Comparison of ENCODE assay signal across 8 mouse cellular contexts in the genomic region with DNA sequence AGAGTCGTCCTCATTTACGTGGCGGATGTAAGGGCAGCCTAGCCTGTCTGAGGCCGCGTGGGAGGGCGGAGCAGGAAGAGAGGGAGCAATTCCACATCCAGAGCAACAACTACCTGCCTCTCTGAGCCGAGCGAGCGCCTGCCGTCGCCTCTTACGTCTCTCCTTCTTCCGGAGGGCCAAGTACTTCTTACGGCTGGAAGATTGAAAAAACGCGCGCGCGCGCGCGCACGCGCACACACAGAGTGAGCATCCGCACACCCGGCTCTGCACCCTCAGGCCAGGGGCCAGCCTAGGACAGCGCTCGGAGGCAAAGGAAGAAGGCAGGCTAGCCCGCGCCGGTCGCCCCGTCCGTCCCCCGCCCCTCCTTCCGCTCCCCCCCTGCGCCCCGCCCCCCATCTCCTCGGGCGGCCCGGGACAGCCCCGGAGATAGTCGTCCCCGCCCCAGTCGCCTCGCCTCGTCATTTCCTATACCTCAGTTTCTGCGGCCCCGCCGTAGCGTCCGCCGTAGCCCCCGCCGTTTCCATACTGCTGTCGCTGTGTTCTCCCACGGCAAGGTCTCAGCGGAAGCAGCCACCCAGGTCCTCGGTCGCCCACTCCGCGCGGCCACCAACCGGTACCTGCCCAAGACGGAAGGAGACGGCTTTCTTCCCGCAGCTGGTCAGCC. TPM values are rescaled to one million over a fixed set of nuclear protein-coding genes. Genes with fewer than 3 reads are reported as not detected.
DNase-seq lines count a peak whose midpoint lies in the region; ATAC-seq and TF ChIP-seq lines count a peak whose summit lies in the region.

No protein-coding gene starts in this region.

- no peaks in the 10 kb centered on the region for H3K9me3 ChIP-seq in liver, postnatal 0 days (ENCODE audit: low read length)
- H3K9me3 ChIP-seq in neural tube, embryonic 11.5 days (ENCODE audit: control insufficient read depth, low read length): no peaks in the 10 kb centered on the region
- H3K9me3 ChIP-seq in stomach, embryonic 16.5 days (replicated peaks; ENCODE audit: control insufficient read depth, low read length): no peaks in the 10 kb centered on the region

- DNase-seq in B cell, adult 2 months: peak; percentile 70 to 80
- DNase-seq in adrenal gland, postnatal 10 days: peak; percentile 81
- peak; percentile 42 for DNase-seq in embryo, embryonic 11.5 days (ENCODE audit: low read depth, low spot score)
- DNase-seq in heart, adult 18-20 months: peak; percentile 49 to 77
- peak; percentile 23 to 56 for DNase-seq in kidney, adult 8-10 months
- peak; percentile 84 for DNase-seq in liver, postnatal 0 days
- DNase-seq in neural tube, embryonic 11.5 days (ENCODE audit: low spot score): peak; percentile 77

- H3K27ac ChIP-seq in liver, postnatal 0 days (ENCODE audit: low read depth): peak overlapping the region; percentile 95
- peak overlapping the region; percentile 79 for H3K27ac ChIP-seq in neural tube, embryonic 11.5 days (ENCODE audit: low read depth, low read length)
- H3K27ac ChIP-seq in stomach, embryonic 16.5 days (ENCODE audit: low read length): peak overlapping the region; percentile 99

- ATAC-seq in liver, postnatal 0 days: peak; percentile 92
- peak; percentile 95 for ATAC-seq in neural tube, embryonic 11.5 days (ENCODE audit: insufficient read depth, low FRiP score, low TSS enrichment)
- peak; percentile 93 for ATAC-seq in stomach, embryonic 16.5 days (ENCODE audit: insufficient read depth, low FRiP score)

- peaks cover 19% of the 10 kb centered on the region; the same call in 1 of the 2 replicates for H3K36me3 ChIP-seq in liver, postnatal 0 days (replicated peaks; ENCODE audit: insufficient read depth, low read length)
- no peaks in the 10 kb centered on the region for H3K36me3 ChIP-seq in neural tube, embryonic 11.5 days (ENCODE audit: control insufficient read depth, insufficient read depth, low read length)
- no peaks in the 10 kb centered on the region for H3K36me3 ChIP-seq in stomach, embryonic 16.5 days (ENCODE audit: control insufficient read depth, insufficient read depth, low read length)

- peak overlapping the region; percentile 67 for H3K4me3 ChIP-seq in liver, postnatal 0 days (ENCODE audit: low read depth, low read length)
- peak overlapping the region; percentile 53 for H3K4me3 ChIP-seq in neural tube, embryonic 11.5 days (ENCODE audit: low read depth, low read length)
- H3K4me3 ChIP-seq in stomach, embryonic 16.5 days (replicated peaks; ENCODE audit: low read length): peak overlapping the region; percentile 72

- no peaks in the 10 kb centered on the region for H3K4me1 ChIP-seq in liver, postnatal 0 days (ENCODE audit: insufficient read depth)
- no peaks in the 10 kb centered on the region for H3K4me1 ChIP-seq in neural tube, embryonic 11.5 days (ENCODE audit: control insufficient read depth, insufficient read depth, low read length)
- peaks cover 2% of the 10 kb centered on the region; the same call in 1 of the 2 replicates for H3K4me1 ChIP-seq in stomach, embryonic 16.5 days (ENCODE audit: control insufficient read depth, insufficient read depth, low read length)

- TF ChIP-seq CTCF in liver, postnatal 0 days (IDR thresholded peaks at IDR 0.05; ENCODE audit: low read depth): no peak

- H3K27me3 ChIP-seq in liver, postnatal 0 days (ENCODE audit: insufficient read depth, low read length): no peaks in the 10 kb centered on the region
- H3K27me3 ChIP-seq in neural tube, embryonic 11.5 days (ENCODE audit: control insufficient read depth, insufficient read depth, low read length): no peaks in the 10 kb centered on the region
- no peaks in the 10 kb centered on the region; the same call in 1 of the 2 replicates for H3K27me3 ChIP-seq in stomach, embryonic 16.5 days (ENCODE audit: control insufficient read depth, insufficient read depth, low read length)

- peak overlapping the region; percentile 75 for H3K4me2 ChIP-seq in liver, postnatal 0 days (ENCODE audit: low read depth, low read length)
- H3K4me2 ChIP-seq in neural tube, embryonic 11.5 days (ENCODE audit: low read depth): peak overlapping the region; percentile 49
- peak overlapping the region; percentile 59 for H3K4me2 ChIP-seq in stomach, embryonic 16.5 days (ENCODE audit: low read depth, low read length)

- no peak for TF ChIP-seq EP300 in liver, postnatal 0 days (IDR thresholded peaks at IDR 0.05; ENCODE audit: low read depth)

- 19% methylated on average over 30 of the region's 67 CpGs for WGBS in liver, postnatal 0 days (ENCODE audit: insufficient replicate concordance)
- 14% methylated on average over 34 of the region's 67 CpGs for WGBS in neural tube, embryonic 11.5 days
- WGBS in stomach, embryonic 16.5 days: 13% methylated on average over 49 of the region's 67 CpGs

- peak overlapping the region; percentile 69 for H3K9ac ChIP-seq in liver, postnatal 0 days (replicated peaks)
- peak overlapping the region; percentile 69 for H3K9ac ChIP-seq in neural tube, embryonic 11.5 days (ENCODE audit: low read length)
- H3K9ac ChIP-seq in stomach, embryonic 16.5 days (ENCODE audit: low read length): peak overlapping the region; percentile 86

RNA-seq across cellular contexts. Expression of a gene that starts 0.5 kb away (rescaled TPM):
- total RNA-seq in adrenal gland, postnatal 10 days (2021): 10 to 100 TPM; 24.4 to 27.4 TPM
- total RNA-seq in heart, adult 18-20 months (2021): 10 to 100 TPM; 10.7 to 16.0 TPM
- 18.1 and 19.3 TPM in 2 replicates for polyA plus RNA-seq in liver, postnatal 0 days (2015; fragmentation: Nextera tagmentation; extraction: Ambion mirVana)
- polyA plus RNA-seq in neural tube, embryonic 11.5 days (2014; fragmentation: Nextera tagmentation; extraction: Ambion mirVana): 45.6 and 49.2 TPM in 2 replicates
- 42.8 and 49.3 TPM in 2 replicates for polyA plus RNA-seq in stomach, embryonic 16.5 days (2015; fragmentation: Nextera tagmentation; extraction: Ambion mirVana)

RNA-seq across cellular contexts. Expression of a gene that starts 49.1 kb away (rescaled TPM):
- 10 to 100 TPM; 18.6 to 21.7 TPM for total RNA-seq in adrenal gland, postnatal 10 days (2021)
- 10 to 100 TPM; 21.1 to 31.8 TPM for total RNA-seq in heart, adult 18-20 months (2021)
- polyA plus RNA-seq in liver, postnatal 0 days (2015; fragmentation: Nextera tagmentation; extraction: Ambion mirVana): 3.9 and 4.9 TPM in 2 replicates
- polyA plus RNA-seq in neural tube, embryonic 11.5 days (2014; fragmentation: Nextera tagmentation; extraction: Ambion mirVana): 44.0 and 46.3 TPM in 2 replicates
- 23.3 and 24.1 TPM in 2 replicates for polyA plus RNA-seq in stomach, embryonic 16.5 days (2015; fragmentation: Nextera tagmentation; extraction: Ambion mirVana)

Comparison
In these comparisons a context has a peak if more than half of its experiments do, and no peak if none do; other contexts are left out.
1. Peak in every context shown above with its lines: DNase-seq, ATAC-seq, H3K4me3 ChIP-seq and H3K27ac ChIP-seq.